Mouse (Mus musculus): ENCODE results near the gene Tac2.

Gene Tac2

GRCm38 (mm10) chr10:127725136-127725535 is 858 bp downstream of the Tac2 start:
- DNase-seq (ENCODE audit: low spot score in 2 of 2), result no peak

- no peak for DNase-seq (ENCODE audit: low spot score in 2 of 2)
Observed at GRCm38 (mm10) chr10:127728437-127728836, 4.2 kb downstream of the Tac2 start.

GRCm38 (mm10) chr10:127730285-127730932 is 6.1 kb downstream of the Tac2 start:
- no peak for DNase-seq (ENCODE audit: low spot score in 2 of 2)

GRCm38 (mm10) chr10:127730933-127731310 is 6.6 kb downstream of the Tac2 start:
- DNase-seq (ENCODE audit: low spot score in 2 of 2), result no peak

- DNase-seq (ENCODE audit: low spot score in 2 of 2), result no peak
Observed at GRCm38 (mm10) chr10:127731397-127731796, 7.1 kb downstream of the Tac2 start.

- DNase-seq (ENCODE audit: low spot score in 2 of 2), result no peak
Observed at GRCm38 (mm10) chr10:127734434-127734833, 10.2 kb downstream of the Tac2 start.

- DNase-seq (ENCODE audit: low spot score in 2 of 2), result no peak
Observed at GRCm38 (mm10) chr10:127736266-127736665, 12.0 kb downstream of the Tac2 start.

- no peak for DNase-seq (ENCODE audit: low spot score in 2 of 2)
Observed at GRCm38 (mm10) chr10:127736916-127737315, 12.6 kb downstream of the Tac2 start.

GRCm38 (mm10) chr10:127737552-127737951 is 13.3 kb downstream of the Tac2 start:
- no peak for DNase-seq (ENCODE audit: low spot score in 2 of 2)

- peak in 1 of 2 experiments; percentile 56 for DNase-seq (ENCODE audit: low spot score in 2 of 2)
Observed at GRCm38 (mm10) chr10:127738151-127738882, 14.0 kb downstream of the Tac2 start.

- peak; percentile 60 to 76 for DNase-seq (ENCODE audit: low spot score in 2 of 2)
Observed at GRCm38 (mm10) chr10:127739083-127739660, 14.9 kb downstream of the Tac2 start, which contains the start of gene Zbtb39. TSS of gene Zbtb39 (plus strand) at chr10:127739538.

GRCm38 (mm10) chr10:127739661-127740161 is 15.4 kb downstream of the Tac2 start:
- DNase-seq (ENCODE audit: low spot score in 2 of 2), result peak in 1 of 2 experiments; percentile 19

- DNase-seq (ENCODE audit: low spot score in 2 of 2), result peak in 1 of 2 experiments; percentile 41
Observed at GRCm38 (mm10) chr10:127744661-127745060, 20.4 kb downstream of the Tac2 start.

- DNase-seq (ENCODE audit: low spot score in 2 of 2), result no peak
Observed at GRCm38 (mm10) chr10:127745886-127746285, 21.6 kb downstream of the Tac2 start.

- no peak for DNase-seq (ENCODE audit: low spot score in 2 of 2)
Observed at GRCm38 (mm10) chr10:127747254-127747653, 23.0 kb downstream of the Tac2 start.

GRCm38 (mm10) chr10:127748847-127749612 is 24.8 kb downstream of the Tac2 start:
- DNase-seq (ENCODE audit: low spot score in 2 of 2), result no peak

GRCm38 (mm10) chr10:127750136-127750777 is 26.0 kb downstream of the Tac2 start:
- DNase-seq (ENCODE audit: low spot score in 2 of 2), result no peak

- DNase-seq (ENCODE audit: low spot score in 2 of 2), result no peak
Observed at GRCm38 (mm10) chr10:127751548-127751947, 27.3 kb downstream of the Tac2 start, which contains the start of gene Gpr182. TSS of gene Gpr182 (minus strand) at chr10:127751732.

- no peak for DNase-seq (ENCODE audit: low spot score in 2 of 2)
Observed at GRCm38 (mm10) chr10:127754566-127755166, 30.4 kb downstream of the Tac2 start.

- no peak for DNase-seq (ENCODE audit: low spot score in 2 of 2)
Observed at GRCm38 (mm10) chr10:127755246-127755645, 31.0 kb downstream of the Tac2 start.
